Mouse (Mus musculus): ENCODE measurements at regions not wholly inside any gene's neighbourhood (a gene's known extent, or its start where the extent isn't known, plus 50 kb on each side); places are given as distances from the start of the nearest gene placed in this dataset.

GRCm38 (mm10) chr6:54754810-54755209, 61.9 kb upstream of the Znrf2 start:
- no peak for DNase-seq (ENCODE audit: low spot score in 2 of 2)

- no peak for DNase-seq (ENCODE audit: low spot score in 2 of 2)
Observed at GRCm38 (mm10) chr6:54757511-54757911, 59.2 kb upstream of the Znrf2 start.

DNA sequence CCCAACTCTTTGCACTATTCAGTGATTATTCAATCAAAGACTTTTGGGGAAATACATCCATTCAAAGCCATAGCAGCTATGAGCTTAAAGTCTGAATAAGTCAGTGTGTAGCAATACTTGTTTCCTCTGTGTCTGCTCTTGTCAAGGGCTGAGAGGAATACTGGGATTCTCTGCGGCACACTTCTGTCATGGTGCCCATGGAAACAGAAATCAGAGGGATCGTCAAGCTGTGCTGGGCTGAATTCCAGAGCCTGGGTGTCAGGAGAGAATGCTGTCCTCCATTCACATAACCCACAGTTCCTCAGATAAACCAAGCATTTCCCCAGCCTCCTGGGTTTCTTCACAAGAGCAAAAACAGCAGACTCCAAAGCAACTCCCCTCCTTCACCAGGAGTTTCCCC, 58.6 kb upstream of the Znrf2 start:
- DNase-seq (ENCODE audit: low spot score in 2 of 2) = peak in 1 of 2 experiments; percentile 30

- DNase-seq (ENCODE audit: low spot score in 2 of 2) = peak in 1 of 2 experiments; percentile 6
Observed at GRCm38 (mm10) chr6:54759263-54759662, 57.5 kb upstream of the Znrf2 start.

- DNase-seq (ENCODE audit: low spot score in 2 of 2) = peak in 1 of 2 experiments; percentile 9
Observed at GRCm38 (mm10) chr6:54759942-54760498, 56.7 kb upstream of the Znrf2 start.

DNA sequence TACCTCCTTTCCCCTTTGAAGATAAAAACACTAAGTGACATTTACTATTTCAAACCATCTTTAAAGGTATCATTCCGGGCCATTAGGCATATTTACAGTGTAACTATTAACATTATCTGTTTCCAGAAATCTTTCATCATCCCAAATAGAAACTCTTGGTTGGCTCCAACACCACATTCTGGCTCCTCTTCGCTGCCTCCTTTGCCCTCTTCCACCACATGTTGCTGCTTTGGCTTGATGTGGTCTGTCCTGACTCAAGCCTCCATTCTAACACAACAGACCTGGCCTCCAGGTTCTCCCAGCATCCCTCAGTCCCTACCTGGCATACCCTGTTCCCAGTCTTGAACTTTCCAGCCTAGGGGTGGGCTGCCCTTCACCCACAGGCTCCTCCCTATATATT, 56.2 kb upstream of the Znrf2 start:
- no peak for DNase-seq (ENCODE audit: low spot score in 2 of 2)

DNA sequence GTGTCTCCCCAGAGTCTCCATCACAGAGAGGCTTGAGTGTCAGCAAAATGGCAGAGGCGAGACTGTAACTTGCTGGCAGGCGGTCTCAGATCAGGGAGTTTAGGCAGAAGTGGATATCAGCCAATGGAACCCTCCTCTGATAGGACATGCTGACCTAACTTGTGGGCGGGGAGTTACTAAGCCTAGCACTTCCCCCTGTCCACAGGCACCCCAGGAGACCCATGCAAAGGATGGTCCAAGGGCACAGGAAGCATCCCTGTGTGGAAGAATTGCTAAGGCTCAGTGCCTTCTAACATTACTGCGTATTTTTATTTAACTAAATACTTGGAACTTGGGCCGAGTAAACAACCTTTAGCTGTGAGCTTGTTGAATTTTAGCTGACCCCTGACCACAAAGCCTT, 54.7 kb upstream of the Znrf2 start:
- no peak for DNase-seq (ENCODE audit: low spot score in 2 of 2)

DNA sequence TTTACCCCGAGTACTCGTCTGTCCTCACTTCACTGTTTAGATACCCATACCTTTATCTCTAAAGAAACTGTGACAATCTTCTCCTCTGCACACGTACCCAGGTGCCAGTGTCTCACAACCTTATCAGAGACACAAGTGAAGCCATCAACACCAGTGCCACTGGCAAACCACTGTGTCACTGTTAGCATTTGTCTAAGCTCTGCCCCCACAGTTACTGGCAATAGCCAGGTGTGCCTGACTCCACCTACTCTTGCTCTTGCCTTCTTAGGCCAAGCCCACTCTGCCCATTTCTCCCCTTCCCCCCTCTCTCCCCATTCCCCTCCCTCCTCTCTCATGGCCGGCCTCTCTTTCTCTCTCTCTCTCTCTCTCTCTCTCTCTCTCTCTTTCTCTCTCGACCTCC, 54.2 kb upstream of the Znrf2 start:
- DNase-seq (ENCODE audit: low spot score in 2 of 2) = no peak

- no peak for DNase-seq (ENCODE audit: low spot score in 2 of 2)
Observed at GRCm38 (mm10) chr6:54763669-54764068, 53.0 kb upstream of the Znrf2 start.

- DNase-seq (ENCODE audit: low spot score in 2 of 2) = no peak
Observed at GRCm38 (mm10) chr6:54765715-54766114, 51.0 kb upstream of the Znrf2 start.

- no peak for DNase-seq (ENCODE audit: low spot score in 2 of 2)
Observed at GRCm38 (mm10) chr6:54766485-54767112, 50.1 kb upstream of the Znrf2 start.
